Mouse (Mus musculus) A20 (cell line): ENCODE data around the gene Phf21a.

ENCODE experiments used
- DNase-seq: peaks from one replicate; pipeline ENCODE4 v3.0.0-alpha.2; 2011; ENCODE audit warnings: low read depth, low spot score

The Phf21a gene

GRCm38 (mm10) chr2:92402591-92403326 lies 309.8 kb downstream of the Phf21a start:
- no peak for DNase-seq

- DNase-seq = no peak
Observed at GRCm38 (mm10) chr2:92403776-92404319, 310.9 kb downstream of the Phf21a start.

- no peak for DNase-seq
Observed at GRCm38 (mm10) chr2:92404737-92405136, 311.8 kb downstream of the Phf21a start.

GRCm38 (mm10) chr2:92405687-92406086 lies 312.8 kb downstream of the Phf21a start:
- peak; percentile 21 for DNase-seq

GRCm38 (mm10) chr2:92408309-92409045 lies 315.6 kb downstream of the Phf21a start:
- no peak for DNase-seq

GRCm38 (mm10) chr2:92411705-92412104 lies 318.8 kb downstream of the Phf21a start:
- no peak for DNase-seq
